Mouse (Mus musculus) hindbrain, embryonic 10.5 days (tissue): ENCODE data around the gene Nmrk2. TPM values are rescaled to one million over a fixed set of nuclear protein-coding genes. Genes with fewer than 3 reads are reported as not detected.
A peak's percentile ranks its signal among the peaks of the same experiment; 100 is the strongest.

Experiments used
- DNase-seq: peaks from one replicate; pipeline ENCODE4 v3.0.0-alpha.2; 2017; ENCODE audit warnings: low spot score
- H3K27ac ChIP-seq: fragments of 300-500 bp; sonication (generic); 2 replicates; pipeline ENCODE4 v1.5.1; 2016; ENCODE audit warnings: mild to moderate bottlenecking, moderate library complexity
- H3K27me3 ChIP-seq: fragments of 300-500 bp; sonication (generic); 2 replicates; pipeline ENCODE4 v1.6.1; 2016; ENCODE audit warnings: mild to moderate bottlenecking; ENCODE audit not compliant: poor library complexity, insufficient read depth, severe bottlenecking
- H3K36me3 ChIP-seq: fragments of 300-500 bp; sonication (generic); 2 replicates; pipeline ENCODE4 v1.6.1; 2016; ENCODE audit warnings: mild to moderate bottlenecking, moderate library complexity
- H3K4me1 ChIP-seq: fragments of 300-500 bp; sonication (generic); replicated peaks from 2 replicates; pipeline ENCODE4 v1.6.1; 2016; ENCODE audit warnings: mild to moderate bottlenecking
- H3K4me3 ChIP-seq: fragments of 300-500 bp; sonication (generic); 2 replicates; pipeline ENCODE4 v1.5.1; 2016; ENCODE audit warnings: mild to moderate bottlenecking, moderate library complexity
- H3K9me3 ChIP-seq: fragments of 300-500 bp; sonication (generic); 2 replicates; pipeline ENCODE4 v1.6.1; 2016; ENCODE audit warnings: mild to moderate bottlenecking, moderate library complexity
- WGBS: fragments of 180-500 bp; shearing (Covaris S2); methylation state at CpG from one replicate; pipeline ENCODE4 v1.1.7; 2016; 5-methylcytosine and 5-hydroxymethylcytosine counted together
- polyA plus RNA-seq: library from polyadenylated mRNA; unstranded; fragments of >200 nt; fragmentation: Nextera tagmentation; extraction: Ambion mirVana; gene quantifications from 2 replicates; pipeline ENCODE4 v1.2.1, GENCODE M21; 2016

The Nmrk2 gene
- polyA plus RNA-seq, 1 experiment from 2014 or later: not detected

DNA sequence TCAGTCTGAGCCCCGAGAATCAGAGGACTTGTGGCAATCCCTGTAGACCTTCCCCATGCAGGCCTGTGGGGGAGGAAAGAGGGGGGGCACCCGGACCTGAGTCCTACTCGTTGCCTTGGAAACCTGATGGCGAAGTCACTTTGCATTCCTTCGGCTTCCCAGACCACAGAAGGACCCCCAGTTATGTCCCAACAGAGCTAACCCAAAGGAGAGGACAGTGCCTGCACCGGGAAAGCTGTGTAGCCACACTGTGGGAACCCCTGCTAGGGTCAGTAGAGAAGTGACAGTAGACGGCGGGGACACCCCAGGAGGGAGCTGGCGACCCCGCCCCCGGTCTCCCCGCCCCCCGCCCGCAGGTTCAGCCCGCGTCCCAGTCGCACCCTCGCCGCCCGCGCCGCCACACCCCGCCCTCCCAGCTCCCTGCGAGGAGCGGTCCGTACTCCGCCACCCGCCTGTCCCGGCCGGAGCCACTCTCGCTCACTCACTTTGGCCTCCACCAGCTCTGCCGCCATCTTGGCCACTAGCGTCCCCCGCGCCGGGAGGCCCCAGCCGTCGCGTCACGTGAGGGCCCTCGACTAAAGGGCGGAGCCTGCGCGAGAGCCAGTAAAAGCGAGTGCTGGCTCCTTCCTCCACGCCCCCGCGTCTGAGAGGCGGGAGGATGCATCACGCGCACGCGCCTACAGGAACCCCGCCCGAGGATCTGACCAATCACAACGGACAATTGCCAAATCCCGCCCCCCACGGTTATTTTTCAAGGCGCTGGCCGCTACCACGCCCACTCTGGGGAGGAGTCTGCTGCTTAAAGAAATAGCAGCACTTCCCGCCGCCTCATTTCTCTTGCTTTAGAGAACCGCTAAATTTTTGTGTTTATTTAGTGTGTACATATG is 34.4 kb downstream of the Nmrk2 start, which contains the start of gene Pias4:
Pias4 (minus strand) TSS at position 724 of the 887 bp plus-strand sequence.
- no peaks in the 10 kb centered on the region for H3K9me3 ChIP-seq
- under 1% methylated on average over 64 of the region's 64 CpGs for WGBS
- DNase-seq: peak; percentile 100
- H3K4me1 ChIP-seq: peaks cover 43% of the 10 kb centered on the region
- peak within 1 kb of the TSS; percentile 99 for H3K4me3 ChIP-seq
- H3K27ac ChIP-seq: peak within 1 kb of the TSS; percentile 94
- H3K36me3 ChIP-seq: peaks cover 30% of the 10 kb centered on the region
- no peaks in the 10 kb centered on the region for H3K27me3 ChIP-seq

DNA sequence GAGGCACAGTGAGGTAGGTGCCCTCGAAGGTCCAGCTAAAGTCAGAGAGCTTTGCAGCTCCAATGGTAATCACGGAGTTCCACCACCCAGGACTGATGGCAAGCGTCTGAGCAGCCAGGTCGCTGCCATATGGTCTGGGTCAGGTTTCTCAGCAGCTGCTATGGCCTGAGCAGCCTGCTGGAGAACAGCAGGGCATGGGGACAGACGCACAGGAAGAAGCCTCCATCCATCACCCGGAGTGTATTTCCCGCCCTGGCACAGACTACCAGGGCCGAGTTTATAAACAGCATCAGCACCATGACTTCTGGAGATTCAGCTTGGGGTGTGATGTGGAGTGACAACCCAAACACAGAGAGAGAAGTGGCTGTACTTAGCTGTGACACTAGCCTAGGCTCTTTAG is 36.7 kb downstream of the Nmrk2 start:
- Histone ChIP-seq H3K9me3 (no peaks in the 10 kb centered on the region), H3K27ac (no peak overlapping the region), H3K36me3 (peaks cover 53% of the 10 kb centered on the region), H3K27me3 (no peaks in the 10 kb centered on the region), H3K4me1 (peaks cover 55% of the 10 kb centered on the region), H3K4me3 (no peak overlapping the region; the same call in 1 of the 2 replicates)
- DNase-seq: no peak
- WGBS: 87% methylated on average over 8 of the region's 8 CpGs

DNA sequence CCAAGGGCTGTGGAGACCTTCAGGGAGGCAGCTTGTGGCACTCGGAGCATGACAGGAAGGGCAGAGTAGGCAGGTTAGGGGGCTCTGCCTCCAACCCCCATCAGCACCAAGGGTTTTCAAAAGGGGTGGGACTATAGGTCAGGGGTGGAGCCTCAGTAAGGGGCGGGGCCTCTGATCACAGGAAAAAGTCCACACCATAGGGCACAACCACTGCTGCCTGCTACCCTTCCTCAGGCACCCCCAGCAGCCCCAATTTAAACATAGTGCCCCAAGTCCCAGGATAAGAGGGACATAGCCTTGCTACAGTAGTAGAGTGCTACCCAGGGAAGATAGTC is 39.6 kb downstream of the Nmrk2 start:
- peaks cover 80% of the 10 kb centered on the region for H3K36me3 ChIP-seq
- H3K4me3 ChIP-seq: no peak overlapping the region
- WGBS: 82% methylated on average over 2 of the region's 2 CpGs
- H3K27ac ChIP-seq: peak overlapping the region; percentile 50; the same call in 1 of the 2 replicates
- H3K27me3 ChIP-seq: no peaks in the 10 kb centered on the region
- DNase-seq: no peak
- no peaks in the 10 kb centered on the region for H3K9me3 ChIP-seq
- H3K4me1 ChIP-seq: peaks cover 37% of the 10 kb centered on the region

DNA sequence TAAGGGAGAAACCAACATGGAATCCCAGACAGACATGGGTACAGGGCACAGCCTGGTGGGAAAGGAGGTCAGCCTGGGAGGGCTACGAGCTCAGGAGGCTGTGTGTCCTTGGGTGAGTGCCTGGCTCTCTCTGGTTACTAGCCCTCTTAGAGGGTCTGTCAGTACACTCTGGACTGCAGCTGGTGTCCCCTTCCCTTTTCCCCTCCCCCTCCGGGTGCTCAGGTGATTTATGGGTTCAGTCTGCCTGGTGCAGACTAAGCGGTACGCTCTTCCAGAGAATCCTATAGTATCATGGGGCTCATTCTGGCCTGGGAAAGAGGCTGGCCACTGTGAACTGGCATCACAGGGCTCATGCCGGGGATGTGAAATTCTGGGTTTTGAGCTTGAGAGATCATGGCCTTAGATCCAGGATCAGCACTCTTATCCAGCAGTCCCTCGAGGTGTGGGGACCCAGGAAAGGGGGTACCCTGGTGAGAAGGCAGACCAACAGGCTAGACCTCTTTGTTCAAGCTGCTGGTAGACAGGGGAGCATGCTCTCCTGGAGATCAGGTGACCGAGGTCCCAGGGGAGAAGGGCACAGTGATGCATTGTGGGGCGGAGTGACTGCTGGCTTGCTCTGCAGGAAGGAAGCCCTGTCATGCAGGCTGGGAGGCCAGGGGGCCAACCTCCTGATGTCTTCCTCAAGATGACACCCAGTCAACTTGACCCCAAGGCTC is 40.1 kb downstream of the Nmrk2 start:
- peaks cover 85% of the 10 kb centered on the region for H3K36me3 ChIP-seq
- no peak for DNase-seq
- no peak overlapping the region for H3K4me3 ChIP-seq
- peaks cover 32% of the 10 kb centered on the region for H3K4me1 ChIP-seq
- H3K27ac ChIP-seq: peak overlapping the region; percentile 50
- WGBS: 89% methylated on average over 8 of the region's 8 CpGs
- H3K9me3 ChIP-seq: no peaks in the 10 kb centered on the region
- H3K27me3 ChIP-seq: no peaks in the 10 kb centered on the region

DNA sequence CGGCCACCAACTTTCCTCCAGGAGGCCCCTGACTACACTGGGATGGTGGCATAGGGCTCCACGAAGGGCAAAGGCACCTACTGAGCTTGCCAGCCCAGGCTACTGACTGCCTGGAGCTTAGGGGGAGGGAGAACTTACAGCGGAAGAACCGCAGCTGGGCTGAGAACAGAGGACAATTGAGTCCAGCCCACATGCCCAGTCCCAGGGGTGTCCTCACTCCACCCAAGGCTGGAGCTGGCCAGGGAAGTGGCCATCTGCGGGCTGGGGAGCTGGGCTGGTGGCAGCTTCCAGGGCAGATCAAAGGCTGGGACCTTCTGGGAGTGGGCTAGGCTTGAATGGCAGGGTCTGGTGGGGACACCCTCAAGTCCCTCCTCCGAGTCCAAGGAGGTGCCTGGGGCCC is 47.1 kb downstream of the Nmrk2 start:
- no peaks in the 10 kb centered on the region for H3K27me3 ChIP-seq
- no peak overlapping the region for H3K4me3 ChIP-seq
- H3K9me3 ChIP-seq: 0 out of 2 replicates have a peak, but pooled peaks cover 2% of the 10 kb centered on the region
- H3K4me1 ChIP-seq: peaks cover 9% of the 10 kb centered on the region; the same call in 1 of the 2 replicates
- DNase-seq: no peak
- peaks cover 84% of the 10 kb centered on the region for H3K36me3 ChIP-seq
- 0 out of 2 replicates have a peak overlapping the region, but pooled peaks have one; percentile 29 for H3K27ac ChIP-seq
- 81% methylated on average over 6 of the region's 6 CpGs for WGBS

DNA sequence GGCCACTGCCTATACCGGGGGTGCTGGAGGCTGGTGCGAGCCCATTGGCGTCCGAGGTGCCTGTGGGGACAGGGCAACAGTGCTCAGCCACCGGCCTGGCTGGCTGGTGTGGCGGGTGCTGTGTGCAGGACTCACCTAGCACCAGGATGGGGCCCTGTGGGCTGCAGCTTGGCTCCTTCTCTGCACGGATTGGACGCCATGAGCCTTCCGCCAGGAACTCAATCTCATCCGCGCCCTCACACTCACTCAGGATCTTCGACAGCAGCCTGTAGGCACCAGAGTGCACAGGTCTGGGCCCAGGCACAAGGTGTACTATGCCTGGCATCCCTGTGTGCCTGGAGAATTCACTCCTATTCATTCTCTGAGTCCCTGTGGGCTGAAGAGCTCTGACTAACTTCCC is 47.5 kb downstream of the Nmrk2 start:
- no peak overlapping the region for H3K4me3 ChIP-seq
- no peak for DNase-seq
- no peaks in the 10 kb centered on the region for H3K27me3 ChIP-seq
- 0 out of 2 replicates have a peak overlapping the region, but pooled peaks have one; percentile 29 for H3K27ac ChIP-seq
- peaks cover 9% of the 10 kb centered on the region; the same call in 1 of the 2 replicates for H3K4me1 ChIP-seq
- H3K36me3 ChIP-seq: peaks cover 86% of the 10 kb centered on the region
- 0 out of 2 replicates have a peak, but pooled peaks cover 2% of the 10 kb centered on the region for H3K9me3 ChIP-seq
- WGBS: 91% methylated on average over 12 of the region's 12 CpGs

DNA sequence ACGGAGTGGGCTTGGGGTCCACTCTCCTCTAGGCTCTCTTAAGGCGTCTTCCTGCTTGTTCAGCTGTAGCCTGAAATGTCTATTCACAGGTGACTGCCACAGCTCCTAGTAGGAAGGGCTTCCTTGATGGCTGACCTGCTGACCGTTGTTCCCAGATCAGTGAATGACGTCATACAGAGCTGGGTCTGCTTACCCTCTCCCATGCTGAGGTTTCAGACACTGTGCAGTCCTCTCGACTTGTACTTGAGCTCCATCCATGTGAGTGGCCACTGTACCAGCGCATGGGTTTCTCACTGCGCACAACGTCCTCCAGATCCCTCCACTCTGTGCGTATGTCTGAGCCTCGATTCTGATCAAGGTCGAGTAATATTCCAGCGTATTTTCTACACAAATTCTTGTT is 49.2 kb downstream of the Nmrk2 start:
- Histone ChIP-seq H3K9me3 (0 out of 2 replicates have a peak, but pooled peaks cover 2% of the 10 kb centered on the region), H3K27me3 (no peaks in the 10 kb centered on the region), H3K27ac (no peak overlapping the region), H3K4me3 (no peak overlapping the region), H3K4me1 (peaks cover 9% of the 10 kb centered on the region; the same call in 1 of the 2 replicates), H3K36me3 (peaks cover 86% of the 10 kb centered on the region)
- WGBS: 79% methylated on average over 12 of the region's 12 CpGs
- DNase-seq: no peak

DNA sequence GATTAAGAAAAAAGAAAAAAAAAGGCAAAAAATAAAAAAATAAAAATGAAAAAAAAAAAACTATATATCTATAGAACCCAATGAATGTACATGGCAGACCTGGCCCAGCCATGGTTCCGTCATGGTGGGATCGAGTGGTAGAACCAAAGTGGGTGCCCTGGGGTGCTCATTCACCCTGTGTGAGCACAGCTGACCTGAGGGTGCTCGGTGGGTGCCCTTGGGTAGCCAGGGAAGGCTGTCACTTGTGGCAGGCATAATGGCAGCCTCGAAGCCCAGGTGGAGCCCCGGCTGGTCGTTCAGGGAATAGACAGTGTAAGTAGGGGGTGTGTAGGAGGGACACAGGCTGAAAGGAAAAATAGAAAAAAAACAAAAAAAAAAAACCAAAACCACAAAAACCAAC is 50.6 kb downstream of the Nmrk2 start:
- Histone ChIP-seq H3K27me3 (no peaks in the 10 kb centered on the region), H3K4me3 (no peak overlapping the region), H3K36me3 (peaks cover 86% of the 10 kb centered on the region), H3K4me1 (peaks cover 15% of the 10 kb centered on the region; the same call in 1 of the 2 replicates), H3K9me3 (0 out of 2 replicates have a peak, but pooled peaks cover 2% of the 10 kb centered on the region), H3K27ac (no peak overlapping the region)
- 76% methylated on average over 6 of the region's 6 CpGs for WGBS
- no peak for DNase-seq

Other genes with a start within 250 kb of the Nmrk2 start
- gene Gng7, start 187.1 kb downstream of the Nmrk2 start, polyA plus RNA-seq: 7.1 and 8.6 TPM in 2 replicates
- gene Diras1, start 176.4 kb downstream of the Nmrk2 start, polyA plus RNA-seq: 4.6 and 9.8 TPM in 2 replicates
- 16.9 and 26.7 TPM in 2 replicates for gene Slc39a3, start 164.6 kb downstream of the Nmrk2 start, polyA plus RNA-seq
- 276 and 320 TPM in 2 replicates for gene Sgta, start 141.9 kb downstream of the Nmrk2 start, polyA plus RNA-seq
- gene Thop1, start 132.0 kb downstream of the Nmrk2 start, polyA plus RNA-seq: 85.4 and 106 TPM in 2 replicates
- 0.29 and 0.30 TPM in 2 replicates for gene Creb3l3, start 103.2 kb downstream of the Nmrk2 start, polyA plus RNA-seq
- gene Map2k2, start 96.1 kb downstream of the Nmrk2 start, polyA plus RNA-seq: 218 and 261 TPM in 2 replicates
- 9.4 and 12.4 TPM in 2 replicates for gene Zbtb7a, start 66.8 kb downstream of the Nmrk2 start, polyA plus RNA-seq
- gene Pias4, start 34.1 kb downstream of the Nmrk2 start, polyA plus RNA-seq: 64.1 and 72.2 TPM in 2 replicates
- gene Eef2, start 25.4 kb downstream of the Nmrk2 start, polyA plus RNA-seq: 495 and 570 TPM in 2 replicates
- gene Dapk3, start 19.0 kb downstream of the Nmrk2 start, polyA plus RNA-seq: 58.3 and 75.6 TPM in 2 replicates
- not detected in 2 replicates for gene 4930442H23Rik, start 18.2 kb downstream of the Nmrk2 start, polyA plus RNA-seq
- gene Atcay, start 28.8 kb upstream of the Nmrk2 start, polyA plus RNA-seq: 7.6 and 25.9 TPM in 2 replicates
- 5.1 and 6.7 TPM in 2 replicates for gene Zfr2, start 31.1 kb upstream of the Nmrk2 start, polyA plus RNA-seq
- 3.9 and 4.9 TPM in 2 replicates for gene Matk, start 50.9 kb upstream of the Nmrk2 start, polyA plus RNA-seq
- 238 and 239 TPM in 2 replicates for gene Mrpl54, start 64.9 kb upstream of the Nmrk2 start, polyA plus RNA-seq
- 46.2 and 54.6 TPM in 2 replicates for gene Apba3, start 64.9 kb upstream of the Nmrk2 start, polyA plus RNA-seq
- gene Tjp3, start 89.5 kb upstream of the Nmrk2 start, polyA plus RNA-seq: 7.0 and 9.0 TPM in 2 replicates
- 62.1 and 78.5 TPM in 2 replicates for gene Pip5k1c, start 90.9 kb upstream of the Nmrk2 start, polyA plus RNA-seq
- gene Cactin, start 119.1 kb upstream of the Nmrk2 start, polyA plus RNA-seq: 53.2 and 58.8 TPM in 2 replicates
- gene Tbxa2r, start 126.7 kb upstream of the Nmrk2 start, polyA plus RNA-seq: 3.3 and 3.6 TPM in 2 replicates
- not detected in 2 replicates for gene Gipc3, start 141.2 kb upstream of the Nmrk2 start, polyA plus RNA-seq
- gene Hmg20b, start 148.4 kb upstream of the Nmrk2 start, polyA plus RNA-seq: 111 and 128 TPM in 2 replicates
- gene Mfsd12, start 155.4 kb upstream of the Nmrk2 start, polyA plus RNA-seq: 9.2 and 12.9 TPM in 2 replicates
- 0.61 and 0.62 TPM in 2 replicates for gene 4930404N11Rik, start 163.8 kb upstream of the Nmrk2 start, polyA plus RNA-seq
- 138 and 143 TPM in 2 replicates for gene Fzr1, start 176.5 kb upstream of the Nmrk2 start, polyA plus RNA-seq
- 95.8 and 98.2 TPM in 2 replicates for gene Dohh, start 182.4 kb upstream of the Nmrk2 start, polyA plus RNA-seq
- gene Gm48551, start 182.4 kb upstream of the Nmrk2 start, polyA plus RNA-seq: 4.0 and 4.8 TPM in 2 replicates
- 1.0 and 2.5 TPM in 2 replicates for gene Gm48552, start 187.0 kb upstream of the Nmrk2 start, polyA plus RNA-seq
- gene Smim24, start 191.0 kb upstream of the Nmrk2 start, polyA plus RNA-seq: 2.7 and 3.0 TPM in 2 replicates